Mouse (Mus musculus) cerebellum, adult 2 months (tissue): Measurements from ENCODE around the gene Dmkn.

Experiments used
- CTCF ChIP-seq: fragments of 200-500 bp; IDR thresholded peaks from 2 replicates; pipeline ENCODE4 v1.5.1; 2011; ENCODE audit warnings: low read depth, mild to moderate bottlenecking, control low read depth, low read length, moderate library complexity, borderline replicate concordance; ENCODE audit not compliant: insufficient read depth
- POLR2A ChIP-seq: fragments of 200-500 bp; IDR thresholded peaks from 2 replicates; pipeline ENCODE4 v1.6.1; 2011; ENCODE audit warnings: low read length, control low read depth, borderline replicate concordance; ENCODE audit not compliant: insufficient read depth

DNA sequence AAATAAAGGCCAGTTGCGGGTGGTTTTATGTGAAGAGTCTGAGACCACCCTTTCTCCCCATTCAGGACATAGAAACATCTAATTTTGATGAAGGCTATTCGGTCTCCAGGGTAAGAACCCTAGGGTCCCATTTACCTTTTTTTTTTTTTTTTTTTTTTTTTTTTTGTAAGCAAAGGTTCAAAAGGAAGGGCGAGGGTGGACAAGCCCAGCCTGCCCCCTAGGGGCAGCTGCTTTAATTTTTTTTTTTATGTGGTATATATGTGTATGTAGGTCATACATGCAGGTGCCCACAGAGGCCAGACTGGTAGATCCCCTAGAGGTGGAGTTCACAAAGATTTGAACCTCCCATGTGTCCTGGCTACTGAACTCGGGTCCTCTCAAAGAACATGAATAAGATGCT lies 2.9 kb downstream of the Dmkn start:
- TF ChIP-seq POLR2A (no peak), CTCF (no peak)
